In genomic region chr12:73528142-73528541, GRCm38 (mm10) we compare ENCODE assay signal across 2 mouse cellular contexts. TPM values are rescaled to one million over a fixed set of nuclear protein-coding genes. Genes with fewer than 3 reads are reported as not detected.
"Had no signal": no experiment of that assay in that cellular context is flagged by ENCODE, and none has a peak within 500 bp of the region (broad histone marks: within the 10 kb centered on the region; RNA-seq: fewer than 3 reads in every experiment).

No protein-coding gene starts in this region.

RNA-seq across cellular contexts. Expression of gene Tmem30b, which starts 18.1 kb away (rescaled TPM):
- polyA plus RNA-seq: macrophage, myocyte had no signal
